Mouse (Mus musculus): ENCODE data around the gene Cbln3.

Gene Cbln3

GRCm38 (mm10) chr14:55845506-55846294 is 38.5 kb downstream of the Cbln3 start:
- DNase-seq (ENCODE audit: low spot score) = no peak

- no peak for DNase-seq (ENCODE audit: low spot score)
These were observed 41.4 kb downstream of the Cbln3 start for GRCm38 (mm10) chr14:55842794-55843193.

- DNase-seq (ENCODE audit: low spot score) = no peak
These were observed 43.3 kb downstream of the Cbln3 start for GRCm38 (mm10) chr14:55840853-55841366.

GRCm38 (mm10) chr14:55838740-55839139 is 45.5 kb downstream of the Cbln3 start:
- no peak for DNase-seq (ENCODE audit: low spot score)

- DNase-seq (ENCODE audit: low spot score) = no peak
These were observed 45.9 kb downstream of the Cbln3 start for GRCm38 (mm10) chr14:55838312-55838711.

- no peak for DNase-seq (ENCODE audit: low spot score)
These were observed 49.2 kb downstream of the Cbln3 start for GRCm38 (mm10) chr14:55834808-55835533.

- no peak for DNase-seq (ENCODE audit: low spot score)
These were observed 51.1 kb downstream of the Cbln3 start for GRCm38 (mm10) chr14:55833126-55833525.

GRCm38 (mm10) chr14:55830331-55830730 is 53.9 kb downstream of the Cbln3 start:
- DNase-seq (ENCODE audit: low spot score) = no peak

- no peak for DNase-seq (ENCODE audit: low spot score)
These were observed 54.3 kb downstream of the Cbln3 start for GRCm38 (mm10) chr14:55829854-55830253.
